Mouse (Mus musculus): ENCODE data around the gene Dmbt1. TPM values are rescaled to one million over a fixed set of nuclear protein-coding genes. Genes with fewer than 3 reads are reported as not detected.

Dmbt1 gene
- polyA plus RNA-seq (2014; fragmentation: Nextera tagmentation; extraction: Ambion mirVana): not detected in 2 replicates

- ATAC-seq (ENCODE audit: low FRiP score): no peak
Measured at GRCm38 (mm10) chr7:131031755-131032154, at the start of gene Dmbt1. Dmbt1 (plus strand) TSS chr7:131032053.

DNA sequence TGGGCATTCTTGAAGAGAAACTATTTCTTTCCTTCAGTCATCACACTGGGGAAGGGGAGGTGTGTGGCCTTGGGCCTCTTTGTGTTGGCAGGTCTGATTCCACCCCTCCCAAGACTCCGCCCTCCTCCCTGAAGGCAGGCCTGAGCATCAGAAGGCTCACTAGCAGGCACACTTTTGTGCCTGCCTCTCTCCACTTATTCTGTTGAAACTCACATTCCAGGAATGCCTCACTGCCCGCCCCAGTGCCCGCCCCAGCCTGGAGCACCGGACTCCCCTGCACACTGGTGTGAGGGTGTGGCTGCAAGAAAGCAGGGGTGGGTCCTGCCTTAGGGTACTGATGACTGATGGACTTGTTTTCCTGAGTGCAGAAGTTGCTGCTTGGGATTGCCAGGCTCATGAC, 49.5 kb upstream of the Dmbt1 start:
- ATAC-seq (ENCODE audit: low FRiP score) (no peak), DNase-seq (ENCODE audit: low spot score) (no peak)

More at GRCm38 (mm10) chr7:131031755-131032154, at the start of gene Dmbt1:
- no peak for DNase-seq (ENCODE audit: low spot score)
- no peak within 1 kb of the TSS for H3K4me3 ChIP-seq (ENCODE audit: low read depth, low read length)
- 89% methylated on average over 5 of the region's 5 CpGs for WGBS
- H3K9me3 ChIP-seq (ENCODE audit: control insufficient read depth, low read length): no peaks in the 10 kb centered on the region
- no peak within 1 kb of the TSS for H3K9ac ChIP-seq (ENCODE audit: low read depth, low read length)
- no peaks in the 10 kb centered on the region for H3K36me3 ChIP-seq (ENCODE audit: control insufficient read depth, insufficient read depth, low read length)
- H3K27me3 ChIP-seq (ENCODE audit: control insufficient read depth, insufficient read depth, low read length): no peaks in the 10 kb centered on the region
- no peak within 1 kb of the TSS for H3K4me2 ChIP-seq (replicated peaks; ENCODE audit: low read depth, low read length)
- no peak within 1 kb of the TSS for H3K27ac ChIP-seq (ENCODE audit: low read depth, low read length)
- H3K4me1 ChIP-seq (replicated peaks; ENCODE audit: control insufficient read depth, insufficient read depth, low read length): no peaks in the 10 kb centered on the region

GRCm38 (mm10) chr7:130982881-130983280, 49.0 kb upstream of the Dmbt1 start:
- Histone ChIP-seq H3K4me2 (replicated peaks; ENCODE audit: low read depth, low read length) (no peak overlapping the region), H3K4me1 (replicated peaks; ENCODE audit: control insufficient read depth, insufficient read depth, low read length) (no peaks in the 10 kb centered on the region), H3K9me3 (ENCODE audit: control insufficient read depth, low read length) (no peaks in the 10 kb centered on the region), H3K4me3 (ENCODE audit: low read depth, low read length) (no peak overlapping the region), H3K36me3 (ENCODE audit: control insufficient read depth, insufficient read depth, low read length) (no peaks in the 10 kb centered on the region), H3K27ac (ENCODE audit: low read depth, low read length) (no peak overlapping the region), H3K9ac (ENCODE audit: low read depth, low read length) (no peak overlapping the region), H3K27me3 (ENCODE audit: control insufficient read depth, insufficient read depth, low read length) (no peaks in the 10 kb centered on the region)
- ATAC-seq (ENCODE audit: low FRiP score) (no peak), DNase-seq (ENCODE audit: low spot score) (no peak)
- 80% methylated on average over 3 of the region's 3 CpGs for whole genome bisulfite sequencing

More for the DNA sequence above, 49.5 kb upstream of the Dmbt1 start:
- Histone ChIP-seq H3K27me3 (ENCODE audit: control insufficient read depth, insufficient read depth, low read length) (no peaks in the 10 kb centered on the region), H3K9me3 (ENCODE audit: control insufficient read depth, low read length) (no peaks in the 10 kb centered on the region), H3K4me3 (ENCODE audit: low read depth, low read length) (no peak overlapping the region), H3K27ac (ENCODE audit: low read depth, low read length) (no peak overlapping the region), H3K9ac (ENCODE audit: low read depth, low read length) (no peak overlapping the region), H3K4me2 (replicated peaks; ENCODE audit: low read depth, low read length) (no peak overlapping the region), H3K4me1 (replicated peaks; ENCODE audit: control insufficient read depth, insufficient read depth, low read length) (no peaks in the 10 kb centered on the region), H3K36me3 (ENCODE audit: control insufficient read depth, insufficient read depth, low read length) (no peaks in the 10 kb centered on the region)
- WGBS: 60% methylated on average over 4 of the region's 4 CpGs

GRCm38 (mm10) chr7:130984294-130984693, 47.6 kb upstream of the Dmbt1 start:
- Histone ChIP-seq H3K36me3 (ENCODE audit: control insufficient read depth, insufficient read depth, low read length) (no peaks in the 10 kb centered on the region), H3K4me2 (replicated peaks; ENCODE audit: low read depth, low read length) (no peak overlapping the region), H3K4me3 (ENCODE audit: low read depth, low read length) (no peak overlapping the region), H3K9me3 (ENCODE audit: control insufficient read depth, low read length) (no peaks in the 10 kb centered on the region), H3K27me3 (ENCODE audit: control insufficient read depth, insufficient read depth, low read length) (no peaks in the 10 kb centered on the region), H3K27ac (ENCODE audit: low read depth, low read length) (no peak overlapping the region), H3K9ac (ENCODE audit: low read depth, low read length) (no peak overlapping the region), H3K4me1 (replicated peaks; ENCODE audit: control insufficient read depth, insufficient read depth, low read length) (no peaks in the 10 kb centered on the region)
- DNase-seq (ENCODE audit: low spot score) (no peak), ATAC-seq (ENCODE audit: low FRiP score) (no peak)
- WGBS: 93% methylated on average over 7 of the region's 7 CpGs

DNA sequence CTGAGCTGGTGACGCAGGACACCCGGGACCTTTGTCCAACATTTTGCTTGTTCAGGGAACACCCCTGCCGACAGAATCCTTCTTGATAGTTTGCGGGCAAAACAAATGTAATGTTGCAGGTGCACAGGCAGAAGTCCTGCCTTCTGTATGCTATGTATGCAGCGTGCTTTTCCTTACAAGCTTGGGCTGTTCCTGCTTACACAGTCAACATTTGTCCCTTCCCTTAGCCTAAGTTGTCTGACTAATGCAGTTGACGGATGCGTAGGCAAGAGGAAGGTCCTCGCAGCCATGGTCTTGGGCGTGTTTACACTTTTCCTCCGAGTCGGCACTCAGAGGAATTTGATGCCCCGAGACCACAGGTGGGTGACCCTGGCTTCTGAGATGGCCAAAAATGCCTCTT, 46.7 kb upstream of the Dmbt1 start:
- Histone ChIP-seq H3K27me3 (ENCODE audit: control insufficient read depth, insufficient read depth, low read length) (no peaks in the 10 kb centered on the region), H3K4me3 (ENCODE audit: low read depth, low read length) (no peak overlapping the region), H3K9ac (ENCODE audit: low read depth, low read length) (no peak overlapping the region), H3K4me1 (replicated peaks; ENCODE audit: control insufficient read depth, insufficient read depth, low read length) (no peaks in the 10 kb centered on the region), H3K4me2 (replicated peaks; ENCODE audit: low read depth, low read length) (no peak overlapping the region), H3K9me3 (ENCODE audit: control insufficient read depth, low read length) (no peaks in the 10 kb centered on the region), H3K27ac (ENCODE audit: low read depth, low read length) (no peak overlapping the region), H3K36me3 (ENCODE audit: control insufficient read depth, insufficient read depth, low read length) (no peaks in the 10 kb centered on the region)
- DNase-seq (ENCODE audit: low spot score) (no peak), ATAC-seq (ENCODE audit: low FRiP score) (no peak)
- WGBS: 82% methylated on average over 12 of the region's 12 CpGs

DNA sequence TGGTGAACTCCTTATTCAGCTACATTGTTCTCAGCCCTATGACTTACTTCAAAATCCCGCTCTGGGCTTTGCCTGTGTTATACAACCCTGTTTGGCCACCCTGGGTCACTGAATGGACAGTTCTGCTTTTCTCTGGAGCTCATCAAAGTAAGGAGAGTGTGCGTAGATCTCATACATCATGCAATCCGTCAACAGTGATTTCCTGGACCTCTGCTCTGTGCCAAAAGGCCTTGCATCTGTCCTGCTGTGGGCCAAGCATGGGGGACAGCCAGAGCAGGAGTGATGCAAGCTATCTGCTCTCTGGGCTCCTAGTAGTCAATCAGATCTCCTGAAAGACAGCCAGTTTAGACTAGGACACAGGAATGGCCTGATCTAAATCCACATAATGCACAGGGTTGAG, 46.1 kb upstream of the Dmbt1 start:
- Histone ChIP-seq H3K9ac (ENCODE audit: low read depth, low read length) (no peak overlapping the region), H3K4me2 (replicated peaks; ENCODE audit: low read depth, low read length) (no peak overlapping the region), H3K4me3 (ENCODE audit: low read depth, low read length) (no peak overlapping the region), H3K4me1 (replicated peaks; ENCODE audit: control insufficient read depth, insufficient read depth, low read length) (no peaks in the 10 kb centered on the region), H3K36me3 (ENCODE audit: control insufficient read depth, insufficient read depth, low read length) (no peaks in the 10 kb centered on the region), H3K27me3 (ENCODE audit: control insufficient read depth, insufficient read depth, low read length) (no peaks in the 10 kb centered on the region), H3K9me3 (ENCODE audit: control insufficient read depth, low read length) (no peaks in the 10 kb centered on the region), H3K27ac (ENCODE audit: low read depth, low read length) (no peak overlapping the region)
- no peak for ATAC-seq (ENCODE audit: low FRiP score)
- DNase-seq (ENCODE audit: low spot score): no peak
- 73% methylated on average over 3 of the region's 3 CpGs for WGBS

DNA sequence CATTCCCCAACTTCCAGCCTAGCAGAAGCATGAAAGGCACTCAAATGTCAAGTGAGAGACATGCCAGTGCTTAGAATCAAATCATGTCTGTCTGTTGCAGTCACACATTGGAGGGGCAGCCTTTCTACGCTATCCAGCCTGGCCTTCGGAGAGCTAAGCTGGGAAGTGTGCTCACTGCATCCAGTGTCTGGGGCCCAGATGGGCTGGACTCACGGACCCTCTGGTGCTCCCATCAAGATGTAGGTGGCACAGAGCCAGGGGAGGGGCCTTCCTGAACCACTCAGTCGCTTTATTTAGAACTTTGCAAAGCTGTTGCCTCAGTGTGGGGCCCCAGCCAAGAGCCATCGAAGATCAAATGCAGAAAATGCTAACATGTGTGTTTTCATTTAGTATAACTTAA, 43.7 kb upstream of the Dmbt1 start:
- no peak for ATAC-seq (ENCODE audit: low FRiP score)

GRCm38 (mm10) chr7:130989371-130989770, 42.5 kb upstream of the Dmbt1 start:
- DNase-seq (ENCODE audit: low spot score): no peak

More for the DNA sequence above, 43.7 kb upstream of the Dmbt1 start:
- H3K4me2 ChIP-seq (replicated peaks; ENCODE audit: low read depth, low read length): no peak overlapping the region
- H3K4me3 ChIP-seq (ENCODE audit: low read depth, low read length): no peak overlapping the region
- DNase-seq (ENCODE audit: low spot score): no peak
- no peaks in the 10 kb centered on the region for H3K36me3 ChIP-seq (ENCODE audit: control insufficient read depth, insufficient read depth, low read length)
- no peak overlapping the region for H3K9ac ChIP-seq (ENCODE audit: low read depth, low read length)
- no peak overlapping the region for H3K27ac ChIP-seq (ENCODE audit: low read depth, low read length)
- H3K4me1 ChIP-seq (replicated peaks; ENCODE audit: control insufficient read depth, insufficient read depth, low read length): no peaks in the 10 kb centered on the region
- no peaks in the 10 kb centered on the region for H3K9me3 ChIP-seq (ENCODE audit: control insufficient read depth, low read length)
- H3K27me3 ChIP-seq (ENCODE audit: control insufficient read depth, insufficient read depth, low read length): no peaks in the 10 kb centered on the region
- 85% methylated on average over 5 of the region's 5 CpGs for WGBS

DNA sequence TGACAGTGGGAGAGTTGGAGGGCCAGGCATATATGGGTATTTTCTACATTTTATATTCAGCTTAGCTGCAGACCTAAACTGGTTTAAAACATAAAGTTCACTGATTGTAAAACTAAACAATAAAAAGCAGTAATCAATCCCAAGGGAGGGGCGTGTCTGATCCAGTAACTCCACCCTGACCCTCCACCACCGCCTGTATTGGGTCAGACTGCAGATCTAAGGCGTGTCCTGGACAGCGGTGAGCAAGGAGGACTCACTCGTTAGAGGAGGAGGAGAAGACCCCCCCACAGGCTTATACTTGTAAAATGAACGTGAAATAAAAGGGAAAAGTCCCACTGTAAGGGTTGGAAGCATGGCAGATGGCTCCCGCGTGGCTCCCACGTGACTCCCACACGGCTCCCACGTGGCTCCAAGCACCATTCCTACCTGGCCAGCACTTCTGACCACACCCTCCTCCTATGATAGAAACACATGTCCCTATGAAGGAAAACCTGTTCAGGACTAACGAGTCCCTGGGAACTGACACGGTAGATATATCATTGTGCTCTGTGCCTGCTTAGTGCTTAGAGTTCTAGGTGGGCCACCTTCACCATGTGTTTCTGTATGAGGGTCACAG, 40.6 kb upstream of the Dmbt1 start:
- Histone ChIP-seq H3K9me3 (ENCODE audit: control insufficient read depth, low read length) (no peaks in the 10 kb centered on the region), H3K36me3 (ENCODE audit: control insufficient read depth, insufficient read depth, low read length) (no peaks in the 10 kb centered on the region), H3K27ac (ENCODE audit: low read depth, low read length) (no peak overlapping the region), H3K4me1 (replicated peaks; ENCODE audit: control insufficient read depth, insufficient read depth, low read length) (no peaks in the 10 kb centered on the region), H3K27me3 (ENCODE audit: control insufficient read depth, insufficient read depth, low read length) (no peaks in the 10 kb centered on the region), H3K4me2 (replicated peaks; ENCODE audit: low read depth, low read length) (no peak overlapping the region), H3K9ac (ENCODE audit: low read depth, low read length) (no peak overlapping the region), H3K4me3 (ENCODE audit: low read depth, low read length) (no peak overlapping the region)
- no peak for DNase-seq (ENCODE audit: low spot score)
- ATAC-seq (ENCODE audit: low FRiP score): no peak
- 86% methylated on average over 13 of the region's 13 CpGs for WGBS

More at GRCm38 (mm10) chr7:130989371-130989770, 42.5 kb upstream of the Dmbt1 start:
- no peaks in the 10 kb centered on the region for H3K36me3 ChIP-seq (ENCODE audit: control insufficient read depth, insufficient read depth, low read length)
- no peaks in the 10 kb centered on the region for H3K9me3 ChIP-seq (ENCODE audit: control insufficient read depth, low read length)
- no peak for ATAC-seq (ENCODE audit: low FRiP score)
- H3K27ac ChIP-seq (ENCODE audit: low read depth, low read length): no peak overlapping the region
- H3K9ac ChIP-seq (ENCODE audit: low read depth, low read length): no peak overlapping the region
- no peak overlapping the region for H3K4me3 ChIP-seq (ENCODE audit: low read depth, low read length)
- 48% methylated on average over 3 of the region's 3 CpGs for WGBS
- no peaks in the 10 kb centered on the region for H3K4me1 ChIP-seq (replicated peaks; ENCODE audit: control insufficient read depth, insufficient read depth, low read length)
- no peaks in the 10 kb centered on the region for H3K27me3 ChIP-seq (ENCODE audit: control insufficient read depth, insufficient read depth, low read length)
- H3K4me2 ChIP-seq (replicated peaks; ENCODE audit: low read depth, low read length): no peak overlapping the region

Measured in hindbrain, embryonic 11.5 days (tissue).